Mouse (Mus musculus): Measurements from ENCODE around the gene Acad12.
"Not testable (repeated sequence)": the region's sequence is repeated elsewhere in the genome, so short reads cannot be mapped to it uniquely, and the experiment has no call there.

The Acad12 gene

DNA sequence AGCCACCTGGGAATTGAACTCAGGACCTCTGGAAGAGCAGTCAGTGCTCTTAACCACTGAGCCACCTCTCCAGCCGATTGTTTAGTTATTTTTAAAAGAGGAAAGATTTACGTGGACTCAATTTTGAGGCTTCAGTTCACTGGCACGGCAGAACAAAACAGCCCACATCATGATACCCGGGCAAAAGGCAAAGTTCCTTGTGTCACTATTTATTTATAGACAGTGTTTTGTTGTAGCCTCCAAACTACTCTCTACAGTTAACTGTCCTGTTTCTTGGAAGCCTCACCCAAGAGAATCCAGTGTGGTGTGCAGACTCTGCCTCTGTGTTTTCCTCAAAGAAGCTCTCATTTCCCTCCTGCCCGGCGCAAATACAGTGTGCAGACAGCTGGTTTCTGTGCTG, 6.7 kb downstream of the Acad12 start:
- DNase-seq (ENCODE audit: low spot score in 2 of 2), result no peak

DNA sequence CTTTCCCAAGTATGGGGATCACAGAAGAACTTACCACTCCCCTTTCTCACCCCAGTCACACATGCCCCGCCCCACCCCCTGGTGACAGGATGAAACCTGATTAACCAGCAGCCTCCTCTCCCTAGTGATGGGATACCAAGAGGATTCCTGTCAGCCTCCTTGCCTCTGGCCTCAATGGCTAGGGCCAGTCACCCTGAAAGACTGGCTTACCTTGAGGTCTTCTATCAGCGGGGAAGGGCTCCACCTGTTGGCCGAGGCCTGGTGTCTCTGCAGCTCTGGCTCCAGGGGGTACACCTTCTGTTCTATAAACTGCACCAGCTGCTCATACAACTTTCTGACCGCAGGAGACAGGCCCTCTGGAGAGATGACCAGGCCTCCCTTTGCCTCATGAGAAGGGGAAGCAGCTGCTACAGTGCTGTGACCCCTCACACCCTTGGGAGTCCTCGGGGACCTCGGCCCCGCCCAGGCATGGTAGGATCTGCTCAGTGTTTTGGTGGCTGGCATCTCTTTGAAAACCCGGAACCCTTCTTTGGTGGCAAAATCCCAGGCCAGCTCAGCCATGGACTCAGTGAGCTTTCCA, 9.1 kb downstream of the Acad12 start:
- DNase-seq (ENCODE audit: low spot score in 2 of 2), result not testable (repeated sequence)

DNA sequence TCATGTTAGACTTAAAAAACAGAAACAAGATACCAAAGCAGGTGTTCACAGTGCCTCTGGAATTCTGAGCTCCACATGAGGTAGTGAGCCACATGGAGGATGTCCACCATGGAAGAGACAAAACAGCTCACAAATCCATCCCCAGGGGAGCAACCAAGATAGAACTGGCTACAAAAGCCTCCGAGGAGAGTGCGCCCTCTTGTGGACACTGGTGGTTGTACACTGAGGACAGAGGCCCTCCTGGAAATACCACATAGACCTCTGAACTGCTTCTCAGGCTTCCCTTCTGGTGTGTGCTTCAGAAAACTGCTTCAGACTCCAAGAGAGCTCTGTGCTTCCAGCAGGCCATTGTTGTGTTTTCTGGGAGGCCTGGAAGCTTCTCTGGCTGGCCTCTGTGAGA, 12.6 kb downstream of the Acad12 start:
- peak; percentile 77 to 79 for DNase-seq (ENCODE audit: low spot score in 2 of 2)

DNA sequence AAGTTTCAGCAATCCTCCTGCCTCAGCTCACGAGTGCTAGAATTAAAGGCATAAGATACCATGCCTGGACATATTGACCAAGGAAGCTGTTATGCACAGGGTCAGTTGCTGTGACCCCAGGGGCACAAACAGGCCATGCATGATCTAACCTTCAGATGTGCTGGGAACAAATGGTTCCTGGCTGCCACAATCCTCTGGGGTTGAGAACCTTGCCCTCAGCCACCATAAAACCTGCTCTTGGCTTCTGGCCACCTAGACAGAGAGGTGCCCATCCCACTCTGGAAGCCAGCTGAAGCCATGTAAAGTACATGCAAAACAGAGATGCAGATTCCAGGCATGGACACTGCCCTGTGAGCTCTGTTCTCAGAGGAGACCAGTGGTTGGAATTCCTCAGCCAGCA, 14.9 kb downstream of the Acad12 start:
- not testable (repeated sequence) for DNase-seq (ENCODE audit: low spot score in 2 of 2)

DNA sequence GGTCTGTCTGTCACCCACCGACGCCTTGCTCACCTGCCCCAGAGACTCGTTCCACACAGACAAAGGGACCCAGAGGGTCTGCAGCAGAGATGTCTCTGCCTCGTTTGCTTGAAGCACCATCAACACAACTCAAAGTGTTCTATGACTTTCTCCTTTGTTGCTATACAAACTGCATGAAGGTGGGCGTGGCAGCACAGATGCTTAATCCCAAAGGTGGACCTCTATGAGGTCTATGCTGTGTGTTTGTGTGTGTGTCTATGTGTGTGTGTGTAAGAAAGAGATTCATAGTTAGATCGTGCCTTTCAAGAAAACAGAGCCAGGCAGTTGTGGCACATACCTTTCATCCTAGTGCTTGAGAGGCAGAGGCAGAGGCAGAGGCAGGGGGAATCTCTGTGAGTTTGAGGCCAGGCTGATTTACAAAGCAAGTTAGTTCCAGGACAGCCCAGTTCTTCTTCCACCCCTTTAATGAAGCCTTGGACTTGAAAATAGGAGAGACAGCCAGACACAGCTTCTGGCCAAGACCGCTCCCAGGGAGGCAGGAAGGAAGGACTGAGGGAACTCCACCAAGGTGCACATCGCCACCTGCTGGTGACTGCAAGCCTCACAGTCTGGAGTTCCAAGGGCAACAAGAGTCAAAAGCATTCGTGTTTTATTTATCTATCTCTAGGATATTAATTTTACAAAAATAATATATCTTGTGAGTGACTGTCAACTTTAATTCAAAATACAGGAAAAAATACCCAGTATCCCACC, 17.0 kb downstream of the Acad12 start:
- peak; percentile 88 to 91 for DNase-seq (ENCODE audit: low spot score in 2 of 2)

DNA sequence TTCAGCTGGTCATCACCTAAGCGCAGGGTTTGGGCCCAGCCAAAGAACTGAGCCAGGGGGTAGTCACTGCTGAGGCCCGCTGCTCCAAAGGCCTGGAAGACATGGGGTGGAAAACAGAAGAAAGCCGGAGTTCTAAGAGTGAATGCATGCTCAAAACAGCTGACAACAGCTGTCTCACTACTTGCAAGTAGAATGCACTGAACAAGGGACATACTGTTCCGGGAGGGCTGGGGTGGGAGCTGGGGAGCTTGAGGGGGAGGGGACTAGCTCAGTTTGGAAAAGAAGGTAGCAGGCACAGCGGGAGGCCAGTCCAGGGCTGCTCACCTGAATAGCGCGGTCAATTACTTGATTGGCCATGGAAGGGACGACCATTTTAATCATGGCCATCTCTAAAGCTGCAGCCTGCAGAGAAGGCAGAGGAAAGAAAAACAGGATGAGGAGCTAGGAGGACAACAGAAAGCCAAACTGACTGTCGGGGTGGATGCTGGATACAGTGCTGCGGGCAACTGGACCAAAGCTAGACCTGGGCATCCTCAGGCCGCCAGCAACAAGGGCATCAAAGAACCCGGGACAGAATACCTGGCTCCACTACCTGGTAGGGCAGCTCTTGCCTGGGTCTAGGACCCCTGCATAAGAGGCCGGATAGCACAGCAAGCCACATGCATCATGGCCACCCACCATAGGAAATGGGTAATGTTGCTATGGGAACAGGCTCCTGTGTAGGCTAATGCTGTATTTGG, 19.7 kb downstream of the Acad12 start:
- DNase-seq (ENCODE audit: low spot score in 2 of 2), result no peak

DNA sequence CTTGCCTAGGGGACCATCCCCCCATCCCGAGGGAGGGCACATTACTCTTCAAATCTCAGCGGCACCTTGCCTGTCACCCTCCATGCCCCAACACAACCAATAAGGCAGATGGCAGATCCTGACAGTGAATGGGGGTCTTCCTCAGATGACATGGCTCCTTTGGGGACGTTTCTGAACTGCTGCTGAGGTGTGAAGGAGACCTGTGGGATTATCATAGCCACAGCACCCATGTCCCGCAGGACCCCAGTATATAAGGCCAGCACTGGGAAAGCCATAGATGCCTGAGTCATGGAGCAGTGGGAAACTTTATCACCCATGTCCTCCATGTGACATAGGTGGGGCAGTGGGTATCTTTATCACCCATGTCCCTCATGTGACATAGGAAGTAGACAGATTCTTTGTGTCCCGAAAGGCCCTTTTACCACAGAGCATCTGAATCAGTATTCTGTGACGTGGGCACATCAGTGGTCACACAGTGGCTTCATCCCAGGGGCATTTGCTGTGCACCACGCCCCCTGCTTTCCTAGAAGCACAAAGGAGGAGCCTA, 20.7 kb downstream of the Acad12 start:
- DNase-seq (ENCODE audit: low spot score in 2 of 2), result no peak

DNA sequence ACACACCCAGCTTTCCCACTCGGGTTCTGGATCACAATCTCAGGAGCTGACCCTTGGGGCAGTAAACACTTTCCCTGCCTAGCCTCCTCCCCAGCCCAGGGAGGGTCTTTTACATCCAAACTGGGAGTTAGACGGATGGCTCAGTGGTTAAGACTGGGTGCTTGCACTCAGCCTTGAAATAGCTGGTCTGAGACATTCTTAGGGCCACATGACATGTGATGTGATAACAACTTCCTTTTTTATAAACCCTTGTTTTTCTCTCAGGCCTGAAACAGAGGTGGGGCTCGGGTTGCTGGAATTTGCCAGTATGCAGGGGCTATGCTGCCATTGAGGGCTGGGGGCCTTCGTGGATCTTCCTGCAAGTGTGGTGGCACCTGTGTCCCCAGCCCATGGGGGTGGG, 21.4 kb downstream of the Acad12 start:
- DNase-seq (ENCODE audit: low spot score in 2 of 2), result no peak

DNA sequence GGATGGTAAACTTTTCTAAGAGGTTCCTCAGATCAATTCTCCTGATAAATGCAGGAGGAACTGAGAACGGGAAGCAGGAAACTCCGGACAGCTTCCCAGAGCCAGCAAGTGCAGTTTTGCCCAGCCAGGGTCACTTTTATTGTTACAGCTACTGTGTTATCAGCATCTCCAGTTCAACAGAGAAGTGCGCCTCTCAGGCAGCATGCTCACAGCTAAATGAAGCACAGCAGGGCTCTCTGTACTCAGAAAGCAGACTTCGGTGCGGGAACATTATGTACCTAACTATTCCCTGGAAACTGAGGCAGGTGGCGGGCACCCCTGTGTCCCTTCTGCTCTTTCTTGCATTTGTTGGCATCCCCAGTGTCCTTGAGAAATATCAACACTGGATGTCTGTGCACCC, 22.5 kb downstream of the Acad12 start:
- no peak for DNase-seq (ENCODE audit: low spot score in 2 of 2)

DNA sequence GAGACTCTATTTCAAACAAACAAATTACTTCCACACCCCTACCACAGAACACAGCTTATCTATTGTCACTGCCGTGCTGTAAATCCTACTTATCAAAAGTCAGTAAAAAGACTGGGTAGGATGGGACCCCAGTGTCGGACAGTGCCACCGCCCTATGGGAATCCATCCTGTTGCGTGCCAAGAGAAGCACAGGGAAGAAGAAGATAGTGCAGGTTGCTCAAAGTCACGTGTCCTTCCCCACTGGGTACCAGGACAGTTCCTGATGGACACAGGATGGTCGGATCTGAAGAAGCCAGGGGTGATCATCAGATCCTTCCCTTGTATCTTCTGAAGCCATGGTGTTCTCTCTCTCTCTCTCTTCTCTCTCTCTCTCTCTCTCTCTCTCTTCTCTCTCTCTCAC, 23.0 kb downstream of the Acad12 start:
- DNase-seq (ENCODE audit: low spot score in 2 of 2), result no peak

DNA sequence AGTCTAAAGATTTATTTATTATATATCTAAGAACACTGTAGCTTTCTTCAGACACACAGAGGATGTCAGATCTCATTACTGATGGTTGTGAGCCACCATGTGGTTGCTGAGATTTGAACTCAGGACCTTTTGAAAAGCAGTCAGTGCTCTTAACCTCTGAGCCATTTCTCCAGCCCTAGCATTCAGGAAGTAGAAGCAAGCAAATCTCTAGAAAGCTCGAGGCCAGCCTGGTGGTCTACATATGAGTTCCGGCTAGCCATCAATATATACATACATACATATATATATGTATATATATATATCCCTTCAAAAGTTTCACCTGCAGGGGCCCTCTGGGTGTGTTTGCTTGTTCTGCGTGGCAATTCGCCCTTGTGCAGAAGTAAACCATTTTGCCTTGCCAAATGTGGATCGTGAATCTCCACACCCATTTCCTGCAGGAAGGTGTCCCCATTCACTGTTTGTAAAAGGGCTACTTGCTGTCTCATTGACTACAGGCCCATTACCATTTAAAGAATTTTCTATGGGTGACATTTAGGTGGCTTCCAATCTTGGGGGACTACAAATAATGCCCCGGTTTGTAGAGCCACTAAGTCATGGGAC, 23.9 kb downstream of the Acad12 start:
- DNase-seq (ENCODE audit: low spot score in 2 of 2), result no peak

DNA sequence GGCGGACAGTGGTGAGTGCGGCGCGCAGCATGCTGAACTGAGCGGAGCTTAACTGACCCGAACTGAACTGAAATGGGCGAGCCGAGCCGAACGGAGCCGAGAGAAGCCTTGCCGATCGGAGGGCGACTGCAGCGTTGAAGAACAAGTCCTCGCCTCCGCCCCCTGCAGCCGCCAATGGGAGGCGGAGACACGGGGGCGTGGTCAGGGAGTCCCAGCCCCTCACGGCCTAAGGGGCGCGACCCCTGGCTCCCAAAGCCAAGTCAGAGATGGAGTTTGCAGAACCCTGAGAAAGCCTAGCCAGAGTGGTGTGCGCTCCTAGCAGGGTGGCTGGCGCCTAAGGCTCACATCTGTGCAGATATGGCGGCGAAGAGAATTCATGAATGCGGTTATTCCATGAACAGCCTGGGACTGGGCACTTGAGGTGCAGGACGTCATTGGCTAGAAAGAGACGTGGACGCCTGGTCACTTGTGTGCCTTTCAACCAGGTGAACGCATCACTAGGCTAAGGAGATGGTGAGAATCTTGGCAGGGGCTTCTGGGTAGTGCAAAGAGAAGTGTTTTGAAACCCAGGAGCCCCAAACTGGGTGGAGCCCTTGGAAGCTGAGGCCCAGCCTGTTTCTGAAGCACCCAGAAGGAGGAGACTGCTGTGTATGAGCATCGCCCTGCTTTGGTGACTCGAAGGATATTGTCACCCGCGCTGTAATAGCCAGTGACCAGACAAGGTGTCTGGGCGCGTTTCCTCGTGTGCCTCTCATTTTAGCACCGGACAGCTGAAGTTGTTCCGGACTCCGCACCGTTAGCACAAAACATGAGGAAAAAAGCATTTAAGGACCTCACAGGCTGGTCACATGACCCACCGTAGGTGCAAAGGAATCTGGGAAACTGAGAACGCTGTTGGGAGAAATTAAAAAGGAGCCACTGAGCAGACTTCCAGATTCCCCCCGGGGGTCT, 25.0 kb downstream of the Acad12 start, which contains the start of gene Aldh2:
TSS of gene Aldh2 (minus strand) at position 374 of the 951 bp plus-strand sequence.
- peak; percentile 62 to 80 for DNase-seq (ENCODE audit: low spot score in 2 of 2)

DNA sequence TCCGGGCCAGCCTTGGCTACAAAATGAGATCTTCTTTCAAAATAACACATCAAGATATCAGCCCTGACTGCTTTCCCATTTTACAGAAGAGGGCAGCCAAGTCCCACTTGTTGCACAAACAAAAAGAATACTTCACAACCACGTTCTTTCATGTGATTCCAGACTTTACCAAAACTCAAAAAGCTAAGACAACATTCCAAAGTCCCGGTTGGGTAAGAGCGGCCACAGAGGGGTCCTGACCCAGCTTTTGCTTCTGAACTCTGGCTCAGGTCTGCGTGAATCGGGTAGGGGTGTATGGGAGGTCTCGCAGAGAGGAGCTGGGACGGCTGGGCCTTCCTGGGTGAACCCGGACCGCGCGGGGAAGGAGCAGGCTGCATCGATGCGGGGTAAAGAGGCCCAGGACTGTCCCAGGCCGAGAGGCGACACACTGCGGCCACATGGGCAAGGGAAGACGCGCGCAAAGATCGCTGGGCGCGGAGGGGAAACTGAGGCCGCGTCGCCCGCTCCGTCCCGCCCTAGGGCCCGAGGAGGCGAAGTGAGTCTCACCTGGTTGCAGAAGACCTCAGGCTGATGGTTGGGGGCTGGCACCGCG, 25.8 kb downstream of the Acad12 start:
- DNase-seq (ENCODE audit: low spot score in 2 of 2), result no peak

DNA sequence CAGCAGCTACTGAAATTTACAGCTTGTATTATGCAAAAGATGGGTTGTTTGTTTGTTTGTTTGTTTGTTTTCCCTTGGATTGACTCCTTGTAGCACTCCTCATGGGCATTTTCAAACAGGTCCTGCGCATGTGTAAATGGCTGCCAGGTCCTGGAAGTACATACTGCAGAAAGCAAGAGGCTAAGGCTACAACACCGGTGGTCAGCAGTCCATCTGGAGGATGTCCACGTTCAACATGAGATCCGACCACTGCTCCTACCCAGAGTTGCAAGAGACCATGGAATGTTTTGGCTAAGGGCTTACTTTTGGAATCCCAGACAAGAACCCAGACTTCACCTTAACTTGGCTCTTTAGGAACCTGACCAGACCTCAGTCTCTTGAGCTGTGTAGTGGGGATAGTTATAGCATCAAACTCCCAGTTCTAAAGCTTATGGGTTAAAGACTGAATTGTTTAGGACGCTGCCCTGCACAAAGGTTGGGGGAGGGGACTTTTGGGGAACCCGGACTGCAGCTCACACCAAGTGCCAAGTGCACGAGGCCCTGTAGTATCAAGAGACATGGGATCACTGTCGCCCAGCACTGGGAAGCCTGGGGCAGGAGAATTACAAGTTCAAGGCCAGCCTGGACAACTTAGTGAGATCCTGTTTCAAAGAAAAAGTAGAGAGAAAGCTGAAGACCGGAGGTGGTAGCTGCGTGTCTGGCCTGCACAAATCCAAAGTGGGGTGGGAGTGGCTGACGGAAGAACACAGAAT, 26.5 kb downstream of the Acad12 start:
- DNase-seq (ENCODE audit: low spot score in 2 of 2), result no peak

DNA sequence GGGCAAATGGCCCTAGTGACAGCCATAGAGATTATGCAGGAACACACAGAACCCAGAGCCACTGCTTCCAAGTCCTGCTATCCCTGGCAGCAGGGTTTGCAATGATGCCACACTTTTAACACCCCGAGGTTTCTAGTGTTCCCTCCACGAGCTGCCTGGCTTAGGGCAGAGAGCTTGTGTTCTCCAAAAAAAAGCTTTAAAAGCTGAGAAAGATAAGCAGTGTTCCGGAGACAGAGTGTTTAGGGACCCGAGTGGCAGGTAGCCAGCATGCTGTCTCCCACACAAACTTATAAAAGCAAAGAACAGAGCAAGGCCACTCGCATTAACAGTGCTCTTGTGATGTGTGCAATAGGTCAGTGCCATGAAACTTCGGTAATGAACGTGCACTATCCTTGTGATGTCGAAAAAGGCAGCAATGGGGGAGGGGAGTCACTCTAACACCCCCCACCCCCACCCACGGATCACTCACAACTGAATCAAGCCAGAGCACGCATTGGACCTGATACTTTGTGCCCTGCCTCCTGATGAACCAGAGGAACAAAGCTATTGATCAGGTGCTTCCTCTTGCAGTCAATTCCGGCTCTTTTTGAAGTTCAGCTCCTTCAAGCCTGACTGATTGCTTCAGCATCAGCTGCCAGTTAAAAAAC, 27.2 kb downstream of the Acad12 start:
- no peak for DNase-seq (ENCODE audit: low spot score in 2 of 2)

DNA sequence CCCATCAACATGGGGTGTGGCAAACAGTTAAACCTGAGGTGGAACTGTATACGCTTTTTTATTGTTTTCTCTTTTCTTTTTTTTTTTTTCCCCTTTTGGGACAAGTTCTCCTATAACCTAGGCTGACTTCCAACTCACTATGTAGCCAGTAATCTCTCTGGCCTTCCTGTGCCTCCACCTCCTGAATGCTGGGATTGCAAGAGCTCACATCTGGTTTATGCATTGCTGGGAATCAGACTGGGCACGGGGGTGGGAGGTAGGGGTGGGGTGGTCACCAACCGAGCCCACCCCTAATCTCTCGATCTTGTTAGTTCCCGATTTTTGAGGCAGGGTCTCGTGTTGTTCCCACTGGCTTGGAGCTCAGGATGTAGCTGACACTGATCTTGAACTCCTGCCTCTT, 28.8 kb downstream of the Acad12 start:
- DNase-seq (ENCODE audit: low spot score in 2 of 2), result no peak

DNA sequence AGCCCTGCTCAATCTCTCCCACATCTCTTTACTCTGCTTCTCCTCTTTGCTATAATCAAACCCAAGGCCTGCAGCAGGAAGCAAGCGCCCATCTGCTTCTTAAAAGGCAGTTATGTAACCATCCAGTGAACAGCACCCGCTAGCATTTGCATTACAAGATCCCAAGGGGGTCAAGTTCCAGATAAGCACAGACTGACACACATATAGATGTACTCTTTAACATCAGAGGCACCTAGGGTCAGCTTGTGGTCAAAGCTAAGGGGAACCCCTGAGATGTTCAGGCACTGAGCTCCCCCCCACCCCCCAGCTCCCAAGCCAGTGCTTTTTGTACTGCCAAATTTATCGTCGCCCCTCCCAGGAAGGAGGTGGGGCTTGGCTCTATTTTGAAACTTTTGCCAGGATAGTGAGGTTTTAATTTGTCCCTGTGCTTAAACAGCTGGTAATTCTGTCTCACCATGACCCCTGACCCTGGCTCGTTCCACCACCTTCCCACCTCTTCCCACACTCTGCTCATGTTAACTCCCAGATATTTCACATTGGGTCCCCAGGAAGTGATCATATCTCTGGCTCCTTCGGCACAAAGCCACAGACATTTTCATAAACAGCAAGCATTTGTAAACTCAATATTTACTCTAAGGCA, 32.2 kb downstream of the Acad12 start:
- peak; percentile 59 to 81 for DNase-seq (ENCODE audit: low spot score in 2 of 2)

DNA sequence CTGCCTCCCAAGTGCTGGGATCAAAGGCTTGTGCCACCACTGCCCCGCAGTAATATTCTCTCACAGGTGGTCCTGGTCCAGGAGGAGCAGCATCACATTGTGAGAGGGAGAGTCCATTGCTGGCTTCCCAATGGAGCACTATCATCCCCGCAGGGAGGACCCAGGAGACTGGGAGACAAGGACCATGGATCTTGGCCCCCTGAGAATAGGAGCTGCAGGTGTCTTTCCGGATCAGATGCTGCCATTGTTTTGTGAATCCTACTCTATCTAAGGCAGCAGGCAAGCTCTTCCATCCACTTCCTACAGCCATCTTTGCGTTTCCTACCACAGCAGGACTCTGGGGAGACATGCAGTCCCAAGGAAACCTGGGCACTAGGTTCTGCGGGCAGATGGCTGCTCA, 33.0 kb downstream of the Acad12 start:
- no peak for DNase-seq (ENCODE audit: low spot score in 2 of 2)

DNA sequence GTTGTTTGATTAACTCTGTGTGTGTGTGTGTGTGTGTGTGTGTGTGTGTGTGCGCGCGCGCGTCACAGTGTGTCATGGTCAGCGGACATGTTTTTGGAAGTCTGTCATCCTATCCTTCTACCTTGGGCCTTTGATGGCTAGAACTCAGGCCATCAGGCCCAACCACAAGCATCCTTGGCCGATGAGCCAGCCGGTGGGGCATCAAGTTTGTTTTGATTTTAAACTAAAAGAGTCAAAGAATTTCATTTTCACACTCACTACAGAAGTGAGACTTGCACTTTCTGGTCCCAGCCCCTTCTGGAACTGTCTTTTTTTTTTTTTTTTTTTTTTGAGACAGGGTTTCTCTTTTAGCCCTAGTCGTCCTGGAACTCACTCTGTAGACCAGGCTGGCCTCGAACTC, 33.7 kb downstream of the Acad12 start:
- DNase-seq (ENCODE audit: low spot score in 2 of 2), result no peak

Measured in frontal cortex, postnatal 36 days (tissue).